Mouse (Mus musculus) frontal cortex, postnatal 10 days (tissue): ENCODE data around the gene Spop.

Experiments
- DNase-seq, 2 experiments: peaks; one replicate each; pipeline ENCODE4 v3.0.0; 2022; ENCODE audit warnings: low spot score in 2 of 2, mixed read lengths in 1 of 2

Spop gene

DNA sequence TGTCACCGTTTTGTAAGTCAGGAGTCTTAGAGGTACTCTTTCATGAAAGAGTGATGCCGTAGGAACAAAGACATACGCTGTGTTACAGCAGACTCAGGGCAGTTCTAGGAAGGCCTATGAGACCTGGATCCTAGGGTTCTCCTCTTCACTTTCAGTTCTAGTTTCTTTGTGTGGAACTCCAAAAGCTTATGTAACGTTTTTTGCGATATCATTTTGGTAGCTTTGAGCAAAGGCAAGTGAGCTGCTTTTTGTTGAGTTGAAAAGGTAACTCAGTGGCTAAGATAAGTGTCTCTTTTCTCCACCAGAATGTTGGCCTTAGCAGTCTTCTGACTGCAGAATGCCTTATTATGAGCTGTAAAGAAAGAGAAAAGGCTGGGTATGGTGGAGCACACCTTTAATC is 3.5 kb downstream of the Spop start:
- no peak for DNase-seq

- DNase-seq: no peak
These were observed 7.1 kb downstream of the Spop start for GRCm38 (mm10) chr11:95420880-95421435.

GRCm38 (mm10) chr11:95423505-95423904 is 9.6 kb downstream of the Spop start:
- DNase-seq: no peak

DNA sequence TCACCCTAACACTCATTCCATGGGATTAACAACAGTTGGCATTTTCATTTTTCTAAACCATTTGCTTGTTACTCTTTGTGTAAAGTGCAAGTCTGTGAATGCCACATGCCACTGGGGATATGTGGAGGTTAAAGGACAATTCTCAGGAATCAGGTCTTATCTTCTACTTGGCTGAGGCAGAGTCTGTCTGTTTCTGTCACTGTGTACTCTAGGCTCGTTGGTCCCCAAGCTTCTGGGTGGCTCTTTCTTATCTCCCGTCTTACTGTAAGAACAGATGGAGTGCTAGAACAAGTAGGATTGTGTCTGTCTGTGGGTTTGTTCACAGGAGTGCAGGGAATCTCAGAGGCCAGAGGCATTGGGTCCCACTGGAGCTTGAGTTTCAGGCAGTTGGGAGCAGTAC is 17.5 kb downstream of the Spop start:
- no peak for DNase-seq

DNA sequence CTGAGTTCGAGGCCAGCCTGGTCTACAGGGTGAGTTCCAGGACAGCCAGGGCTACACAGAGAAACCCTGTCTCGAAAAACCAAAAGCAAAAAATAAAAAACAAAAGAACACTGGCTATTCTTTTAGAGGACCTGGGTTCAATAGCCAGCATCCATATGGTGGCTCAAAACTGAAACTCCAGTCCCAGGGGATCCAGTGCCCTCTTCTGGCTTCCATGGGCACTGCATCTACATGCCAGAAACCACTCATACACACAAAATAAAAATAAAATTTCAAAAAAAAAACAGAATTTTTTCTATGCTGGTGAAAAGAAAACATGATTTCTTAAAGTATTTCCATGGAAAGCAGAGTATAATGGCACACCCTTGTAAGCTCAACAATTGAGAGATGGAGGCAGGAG is 18.3 kb downstream of the Spop start:
- DNase-seq: no peak

- no peak for DNase-seq
These were observed 31.5 kb downstream of the Spop start for GRCm38 (mm10) chr11:95445371-95445770.

GRCm38 (mm10) chr11:95446580-95447305 is 32.9 kb downstream of the Spop start:
- no peak for DNase-seq

DNA sequence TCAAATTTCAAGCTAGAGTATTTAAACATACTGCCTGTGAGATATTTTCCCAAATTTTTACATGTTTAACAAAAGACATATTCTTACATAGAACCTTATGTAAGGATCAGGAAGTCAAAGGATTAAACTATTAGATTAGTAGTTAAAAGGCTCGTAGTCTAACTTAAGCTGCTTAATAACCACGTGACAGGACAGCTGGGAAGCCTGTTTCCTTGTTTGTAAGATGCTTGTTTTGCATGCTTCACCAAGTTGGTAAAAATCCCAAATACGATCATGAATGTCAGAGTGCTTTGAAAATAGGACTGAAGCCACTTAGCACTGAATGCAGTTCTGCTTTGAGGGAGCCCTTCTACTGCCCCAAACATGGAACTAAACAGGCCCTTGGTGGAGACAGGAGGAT is 34.5 kb downstream of the Spop start:
- no peak for DNase-seq

DNA sequence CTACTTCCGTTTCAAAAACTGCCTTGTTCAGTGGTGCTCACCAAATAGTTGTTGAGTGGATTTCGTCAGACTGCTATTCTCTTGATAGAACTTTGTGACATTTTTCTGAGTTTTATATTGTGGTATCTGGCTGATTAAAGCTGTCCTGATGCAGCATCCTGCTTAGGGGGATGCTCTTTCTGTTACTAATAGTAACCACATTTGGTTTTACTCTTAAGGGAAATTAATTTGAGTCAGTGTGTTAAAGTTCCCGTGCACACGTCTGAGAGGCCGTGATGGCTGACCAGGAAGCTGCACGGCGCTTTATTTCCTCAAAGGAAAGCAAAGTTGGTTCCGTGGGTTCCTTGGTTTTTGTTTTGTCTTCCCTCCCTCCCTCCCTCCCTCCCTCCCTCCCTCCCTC is 41.5 kb downstream of the Spop start:
- no peak for DNase-seq

DNA sequence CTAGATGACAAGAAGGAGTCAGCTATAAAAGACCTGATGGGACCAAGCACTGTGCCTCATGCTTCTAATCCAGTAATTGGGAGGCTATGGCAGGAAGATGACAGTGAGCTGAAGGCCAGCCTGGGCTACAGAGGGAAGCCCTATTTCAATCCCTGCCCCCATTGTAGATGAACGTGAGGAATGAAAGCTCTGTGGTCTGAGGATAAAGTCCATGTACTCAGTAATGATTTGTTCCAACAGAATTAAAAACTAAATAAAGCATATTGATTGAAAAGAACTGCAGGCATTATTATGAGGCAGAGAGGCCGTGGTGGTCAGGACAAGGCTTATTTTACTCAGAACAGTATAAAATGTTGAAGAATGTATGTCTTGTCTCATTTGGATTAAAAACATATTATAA is 47.0 kb downstream of the Spop start:
- no peak for DNase-seq

DNA sequence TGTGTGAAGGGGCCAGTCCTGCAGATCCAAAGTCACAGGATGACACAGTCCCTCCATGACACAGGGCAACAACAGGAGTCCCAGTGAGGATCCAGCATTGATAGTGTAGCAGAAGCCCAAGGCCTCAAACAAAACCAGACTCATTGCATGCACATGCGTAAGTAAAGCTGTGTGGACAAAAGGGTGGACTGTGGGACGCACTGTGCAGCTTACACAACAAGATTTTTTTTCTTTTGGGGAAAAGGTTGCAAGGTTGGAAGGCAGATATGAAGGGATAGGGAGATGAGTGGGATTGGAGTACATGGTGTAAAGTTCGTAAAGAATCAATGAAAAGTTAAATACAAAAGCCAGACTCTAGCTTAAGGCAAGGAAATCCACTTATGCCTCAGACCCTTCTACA is 48.3 kb downstream of the Spop start:
- DNase-seq: no peak

GRCm38 (mm10) chr11:95467731-95468130 is 53.9 kb downstream of the Spop start:
- no peak for DNase-seq

GRCm38 (mm10) chr11:95472942-95473341 is 59.1 kb downstream of the Spop start:
- no peak for DNase-seq

DNA sequence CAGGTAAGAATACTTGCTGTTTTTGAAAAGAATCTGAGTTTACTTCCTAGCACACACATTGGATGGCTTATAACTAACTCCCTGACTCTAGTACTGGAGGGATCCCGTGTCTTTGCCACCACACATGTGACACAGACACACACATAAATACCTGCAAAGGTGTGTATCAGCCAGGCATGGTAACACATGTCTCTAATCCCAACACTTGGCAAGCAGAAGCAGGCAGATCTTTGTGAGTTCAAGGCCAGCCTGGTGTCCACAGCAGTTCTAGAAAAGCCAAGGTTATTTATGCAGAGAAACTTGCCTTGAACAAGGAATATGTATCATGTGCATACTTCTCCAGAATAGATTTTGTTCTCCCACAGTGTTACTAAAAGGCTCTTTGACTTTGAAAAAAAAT is 59.6 kb downstream of the Spop start:
- no peak for DNase-seq

GRCm38 (mm10) chr11:95476323-95476722 is 62.4 kb downstream of the Spop start:
- DNase-seq: peak; percentile 24 to 72

DNA sequence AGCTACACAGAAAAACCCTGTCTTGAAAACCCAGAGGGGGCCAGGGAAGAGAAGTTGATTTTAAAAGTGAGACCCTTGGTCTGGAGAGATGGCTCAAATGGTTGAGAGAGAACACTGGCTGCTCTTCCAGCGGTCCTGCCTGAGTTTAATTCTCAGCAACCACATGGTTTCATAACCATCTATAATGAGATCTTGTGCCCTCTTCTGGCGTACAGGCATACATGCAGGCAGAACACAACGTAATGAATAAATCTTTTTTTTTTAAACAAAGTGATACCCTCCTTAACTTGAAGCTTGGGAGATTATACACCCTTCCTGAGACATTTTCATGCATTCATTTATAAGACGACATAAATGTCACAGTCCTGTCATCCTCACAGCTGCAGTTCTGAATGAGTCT is 65.6 kb downstream of the Spop start:
- no peak for DNase-seq

DNA sequence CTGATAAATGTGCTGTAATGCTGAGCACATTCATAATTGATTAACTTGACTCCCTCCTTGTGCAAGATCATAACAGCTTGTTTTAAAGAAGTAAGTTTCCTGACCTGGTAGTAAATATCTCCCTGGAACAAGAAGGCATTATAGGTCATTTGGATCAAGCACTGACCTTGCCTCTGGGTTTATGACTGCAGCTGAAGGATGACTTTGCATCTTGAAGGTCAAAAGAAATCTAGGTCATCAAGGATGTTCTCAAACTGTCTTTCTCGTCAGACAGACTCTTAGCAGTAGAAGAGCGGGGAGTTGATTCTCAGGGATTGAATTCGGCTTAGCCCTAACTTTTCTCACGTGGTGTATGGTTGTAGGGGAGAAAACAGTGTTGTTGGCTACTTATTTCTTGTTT is 66.8 kb downstream of the Spop start:
- no peak for DNase-seq

- DNase-seq: no peak
These were observed 71.8 kb downstream of the Spop start for GRCm38 (mm10) chr11:95485634-95486033.

DNA sequence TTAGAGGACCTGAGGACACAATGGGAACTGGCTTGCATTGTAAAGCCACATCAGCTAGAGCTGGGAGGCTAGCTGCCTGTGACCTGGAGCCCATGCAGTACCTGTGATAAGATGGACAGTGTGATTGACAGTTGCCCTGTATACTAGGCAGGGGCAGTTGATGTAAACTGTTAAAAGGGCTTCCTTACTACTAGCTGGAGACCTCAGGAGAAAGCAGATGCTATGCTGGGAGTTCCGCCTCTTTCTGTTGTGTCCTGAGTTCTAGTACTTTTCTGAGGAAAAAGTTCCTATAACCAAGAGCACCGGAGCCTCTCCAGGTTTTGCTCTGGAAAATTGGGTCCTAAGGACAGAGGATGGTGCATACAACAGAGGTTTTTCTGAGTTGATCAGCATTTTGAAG is 73.4 kb downstream of the Spop start:
- DNase-seq: no peak

- no peak for DNase-seq
These were observed 76.2 kb downstream of the Spop start for GRCm38 (mm10) chr11:95490104-95490503.

- DNase-seq: no peak
These were observed 78.4 kb downstream of the Spop start for GRCm38 (mm10) chr11:95492256-95492655.

DNA sequence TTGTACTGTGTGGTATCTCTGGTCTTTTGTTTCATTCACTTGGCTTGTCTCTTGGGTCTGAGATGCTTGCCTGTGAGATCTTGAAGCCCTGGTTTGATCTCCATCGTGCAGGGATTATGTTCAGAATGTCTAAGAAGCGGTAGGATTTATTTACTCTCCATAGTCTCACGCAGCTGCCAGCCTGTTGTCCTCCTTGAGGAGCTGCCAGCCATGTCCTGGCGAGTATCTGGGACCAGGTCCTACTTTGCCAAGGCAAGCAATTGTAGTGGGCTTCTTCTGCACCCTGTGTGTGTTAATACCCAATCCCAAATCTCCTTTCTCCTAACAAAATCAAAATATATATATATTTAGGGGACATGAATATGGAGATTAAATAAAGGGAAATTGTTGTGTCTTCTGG is 79.1 kb downstream of the Spop start:
- DNase-seq: no peak

DNA sequence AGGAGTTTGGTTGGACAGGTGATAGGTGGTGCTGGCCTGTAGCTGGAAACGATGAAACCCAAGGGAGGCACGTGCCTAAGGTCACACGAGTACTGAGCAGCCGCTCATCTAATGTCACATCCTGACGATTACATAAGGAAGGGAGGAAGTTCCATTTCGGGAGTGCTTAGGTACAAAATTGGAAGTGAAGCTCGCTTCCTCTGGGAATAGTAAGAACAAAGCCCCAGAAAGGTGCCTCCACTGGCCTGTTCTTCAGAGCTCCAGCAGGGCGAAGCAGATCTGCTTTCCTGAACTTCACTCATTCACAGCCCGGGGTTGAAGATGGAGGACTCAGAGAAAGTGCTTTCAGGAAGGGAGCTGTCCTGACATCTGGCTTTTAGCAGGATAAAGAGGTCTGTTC is 80.1 kb downstream of the Spop start:
- DNase-seq: no peak

GRCm38 (mm10) chr11:95494374-95494773 is 80.5 kb downstream of the Spop start:
- no peak for DNase-seq
